ENCODE assay signal across 22 mouse cellular contexts in the genomic region with DNA sequence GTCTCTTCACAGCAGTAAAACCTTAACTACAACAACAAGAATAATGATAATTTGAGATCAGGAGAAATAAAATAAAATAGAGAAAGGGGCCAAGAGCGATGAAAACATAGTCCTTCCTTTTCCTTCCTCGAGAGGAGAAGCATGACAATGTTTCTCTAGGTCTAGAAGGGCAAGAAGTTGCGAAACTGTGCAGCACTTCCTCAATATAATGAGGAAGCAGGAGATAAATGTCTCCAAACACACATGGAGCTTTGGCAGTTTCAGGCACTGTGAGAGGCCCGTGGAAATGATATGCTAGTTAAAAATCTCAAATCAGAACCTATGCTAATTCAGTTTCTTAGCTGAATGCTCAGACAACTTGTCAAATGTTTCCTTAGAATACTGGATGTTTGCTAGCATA. TPM values are rescaled to one million over a fixed set of nuclear protein-coding genes. Genes with fewer than 3 reads are reported as not detected.
DNase-seq lines count a peak whose midpoint lies in the region; ATAC-seq and TF ChIP-seq lines count a peak whose summit lies in the region.
"Had no signal": no experiment of that assay in that cellular context is flagged by ENCODE, and none has a peak within 500 bp of the region (broad histone marks: within the 10 kb centered on the region; RNA-seq: fewer than 3 reads in every experiment).

No protein-coding gene starts in this region.

- H3K4me1 ChIP-seq in MEL (ENCODE audit: control insufficient read depth in 1 of 2, insufficient read depth in 2 of 2, low read length in 2 of 2): no peaks in the 10 kb centered on the region
- H3K4me1 ChIP-seq: heart, embryonic 12.5 days; hindbrain, embryonic 15.5 days; intestine, embryonic 15.5 days; limb, embryonic 12.5 days had no signal

- no peak for TF ChIP-seq RAD21 in MEL (IDR thresholded peaks at IDR 0.05; ENCODE audit: low read depth, low read length)

- H3K9me3 ChIP-seq in MEL (replicated peaks; ENCODE audit: insufficient read depth, low read length): no peaks in the 10 kb centered on the region
- H3K9me3 ChIP-seq: heart, embryonic 12.5 days; hindbrain, embryonic 15.5 days; intestine, embryonic 15.5 days; limb, embryonic 12.5 days had no signal

- H3K4me3 ChIP-seq in MEL (ENCODE audit: control insufficient read depth in 1 of 2, insufficient read depth in 1 of 2, low read depth in 2 of 2, low read length in 2 of 2): no peak overlapping the region
- H3K4me3 ChIP-seq: heart, embryonic 12.5 days; hindbrain, embryonic 15.5 days; intestine, embryonic 15.5 days; limb, embryonic 12.5 days had no signal

- DNase-seq in layer of hippocampus, adult 9-11 months: peak; percentile 46
- no peak for DNase-seq in layer of hippocampus, adult 8-10 months (ENCODE audit: low spot score in 2 of 2)
- peak; percentile 46 for DNase-seq in MEL (ENCODE audit: low read depth, low spot score)
- DNase-seq in spleen, postnatal 14 days (ENCODE audit: low spot score in 2 of 2): no peak
- no peak for DNase-seq in layer of hippocampus, postnatal 14 days (ENCODE audit: low spot score in 2 of 2)
- DNase-seq: adrenal gland, postnatal 10 days; cerebellum, adult 11 months; cerebellum, postnatal 25 days; gastrocnemius, postnatal 25 days; heart, postnatal 14 days; kidney, adult 9 months; kidney, postnatal 25 days; thymus, postnatal 14 days had no signal

- H3K9ac ChIP-seq in MEL (ENCODE audit: control insufficient read depth, low read depth, low read length, poor library complexity, severe bottlenecking): no peak overlapping the region
- H3K9ac ChIP-seq: heart, embryonic 12.5 days; hindbrain, embryonic 15.5 days; intestine, embryonic 15.5 days; limb, embryonic 12.5 days had no signal

- TF ChIP-seq CTCF in MEL (IDR thresholded peaks at IDR 0.05 in 2 of 3, conservative IDR thresholded peaks at IDR 0.05 in 1 of 3; ENCODE audit: control insufficient read depth in 1 of 3, insufficient read depth in 1 of 3, low read depth in 2 of 3, low read length in 3 of 3, poor library complexity in 1 of 3, severe bottlenecking in 1 of 3): no peak

- no peak for TF ChIP-seq POLR2A in MEL (IDR thresholded peaks at IDR 0.05; ENCODE audit: control insufficient read depth in 1 of 2, insufficient read depth in 1 of 2, low read depth in 1 of 2, low read length in 2 of 2, poor library complexity in 1 of 2)

- no peak overlapping the region for H3K27ac ChIP-seq in MEL (ENCODE audit: control insufficient read depth, low read depth, low read length)
- H3K27ac ChIP-seq: hindbrain, embryonic 15.5 days; intestine, embryonic 15.5 days; limb, embryonic 12.5 days had no signal

- H3K27me3 ChIP-seq in MEL (ENCODE audit: control insufficient read depth in 1 of 2, insufficient read depth in 2 of 2, low read length in 2 of 2): no peaks in the 10 kb centered on the region
- H3K27me3 ChIP-seq: heart, embryonic 12.5 days; hindbrain, embryonic 15.5 days; intestine, embryonic 15.5 days; limb, embryonic 12.5 days had no signal

- peak; percentile 97 for ATAC-seq in common myeloid progenitor, adult 5-6 weeks (replicated peaks; ENCODE audit: low read depth, poor library complexity, severe bottlenecking)
- ATAC-seq in megakaryocyte, adult 5-6 weeks (ENCODE audit: poor library complexity, severe bottlenecking): peak; percentile 100
- no peak for ATAC-seq in erythroid progenitor cell, adult 5-6 weeks (replicated peaks; ENCODE audit: low FRiP score, poor library complexity, severe bottlenecking)
- ATAC-seq: intestine, embryonic 15.5 days; midbrain, embryonic 16.5 days; Patski had no signal

- TF ChIP-seq EP300 in MEL (IDR thresholded peaks at IDR 0.05; ENCODE audit: low read depth in 1 of 2, low read length in 2 of 2): 0 out of 4 replicates have a peak, but pooled peaks of 1 of the 2 experiments have one; percentile 16

- H3K36me3 ChIP-seq in MEL (ENCODE audit: control insufficient read depth in 1 of 2, insufficient read depth in 2 of 2, low read length in 2 of 2): no peaks in the 10 kb centered on the region
- H3K36me3 ChIP-seq: heart, embryonic 12.5 days; hindbrain, embryonic 15.5 days; intestine, embryonic 15.5 days; limb, embryonic 12.5 days had no signal

- H3K79me2 ChIP-seq in MEL (ENCODE audit: control insufficient read depth, insufficient read depth, low read length, poor library complexity): no peaks in the 10 kb centered on the region

TF ChIP-seq in MEL, 35 proteins besides CTCF, POLR2A, EP300 and RAD21:
- TF ChIP-seq USF1 (IDR thresholded peaks at IDR 0.05; ENCODE audit: low read depth, low read length): no peak
- TF ChIP-seq GATA1 (IDR thresholded peaks at IDR 0.05; ENCODE audit: low read depth, low read length): no peak
- no peak for TF ChIP-seq POLR2AphosphoS5 (IDR thresholded peaks at IDR 0.05; ENCODE audit: borderline replicate concordance, low read depth, low read length)
- TF ChIP-seq ZMIZ1 (IDR thresholded peaks at IDR 0.05; ENCODE audit: low read depth, low read length): no peak
- no peak for TF ChIP-seq NELFE (IDR thresholded peaks at IDR 0.05; ENCODE audit: low read depth, low read length)
- TF ChIP-seq USF2 (IDR thresholded peaks at IDR 0.05; ENCODE audit: borderline replicate concordance in 1 of 2, insufficient read depth in 1 of 2, low read depth in 1 of 2, low read length in 2 of 2): no peak
- no peak for TF ChIP-seq TAL1 (IDR thresholded peaks at IDR 0.05; ENCODE audit: low read length)
- no peak for TF ChIP-seq MAX (IDR thresholded peaks at IDR 0.05; ENCODE audit: low read length)

RNA-seq across cellular contexts. Expression of gene Diaph3, which starts 49.6 kb away (rescaled TPM):
- 1 to 10 TPM; 4.1 to 5.8 (median 4.7) TPM for total RNA-seq in layer of hippocampus, adult 8-10 months (2022)
- total RNA-seq in MEL (2012; rRNA removed): 8.4 and 9.0 TPM in 2 replicates
- polyA plus RNA-seq in MEL (2012; ENCODE audit: insufficient read depth in 1 of 2, insufficient read length in 2 of 2, low read depth in 1 of 2, low replicate concordance in 2 of 2, missing spikeins in 1 of 2): 10 to 100 TPM in 1 of 2 experiments, not detected in 1; 11.9 TPM
- total RNA-seq in common myeloid progenitor, adult 5-6 weeks (2017): 92.9 and 143 TPM in 2 replicates
- 33.8 and 35.7 TPM in 2 replicates for total RNA-seq in megakaryocyte, adult 5-6 weeks (2015)
- total RNA-seq in megakaryocyte, adult 5-6 weeks (2017): 61.8 and 72.7 TPM in 2 replicates
- 315 and 370 TPM in 2 replicates for total RNA-seq in erythroid progenitor cell, adult 5-6 weeks (2015; ENCODE audit: low replicate concordance)
- 483 and 621 TPM in 2 replicates for total RNA-seq in erythroid progenitor cell, adult 5-6 weeks (2017; ENCODE audit: low replicate concordance)
- 1 to 10 TPM; 4.5 to 6.4 TPM for total RNA-seq in layer of hippocampus, postnatal 14 days (2021)

Comparison
In these comparisons a context has a peak if more than half of its experiments do, and no peak if none do; other contexts are left out.
1. DNase-seq: peak in layer of hippocampus, adult 9-11 months (single experiment) and MEL (single experiment); none in layer of hippocampus, adult 8-10 months (0 of 2), spleen, postnatal 14 days (0 of 2) and layer of hippocampus, postnatal 14 days (0 of 2).